Mouse (Mus musculus): ENCODE measurements around the gene Klrb1b. TPM values are rescaled to one million over a fixed set of nuclear protein-coding genes. Genes with fewer than 3 reads are reported as not detected.

Gene Klrb1b
- total RNA-seq (2018; cell fraction: chromatin; rRNA removed) = not detected
- under 1 TPM in 3 of 26 experiments, not detected in 23; 0.05 to 0.19 (median 0.05) TPM for total RNA-seq (2018; cell fraction: cytosol; rRNA removed)
- total RNA-seq (2018; cell fraction: nucleus; rRNA removed) = not detected
- 0.24 TPM in 1 of 3 replicates, not detected in the others for polyA plus RNA-seq (2018)

DNA sequence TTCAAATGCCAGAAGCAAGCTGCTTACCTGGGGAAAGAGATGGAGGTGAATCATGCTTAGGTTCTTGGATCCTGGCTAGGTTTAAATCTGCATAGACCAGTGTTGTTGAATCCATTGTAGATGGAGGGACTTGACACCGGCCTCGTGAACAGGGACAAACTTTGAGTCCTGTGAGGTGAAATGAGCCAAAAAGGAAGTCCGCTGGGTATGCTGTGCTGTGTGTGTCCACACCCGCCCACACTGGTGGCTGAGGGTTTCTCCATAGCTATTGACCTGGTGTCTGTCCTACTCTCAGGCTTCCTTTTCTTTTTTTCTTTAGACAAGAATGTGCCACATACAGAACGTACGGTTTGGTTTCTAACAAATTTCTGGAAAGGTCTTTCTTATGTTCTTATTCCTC lies at the start of gene Klrb1b, which contains the start of gene Gm44511:
Gene Klrb1b (minus strand): TSS at position 200 of the 400 bp plus-strand sequence.
Gene Gm44511 (minus strand): TSS at position 184 of the 400 bp plus-strand sequence.
- 74% methylated on average over 6 of the region's 6 CpGs for WGBS (ENCODE audit: missing documents)
- H3K27ac ChIP-seq = no peak within 1 kb of the TSS
- H3K36me3 ChIP-seq (ENCODE audit: inconsistent target) = no peaks in the 10 kb centered on the region
- no peaks in the 10 kb centered on the region for H3K79me2 ChIP-seq (ENCODE audit: inconsistent target)
- no peak within 1 kb of the TSS for H3K4me3 ChIP-seq (ENCODE audit: inconsistent target)

DNA sequence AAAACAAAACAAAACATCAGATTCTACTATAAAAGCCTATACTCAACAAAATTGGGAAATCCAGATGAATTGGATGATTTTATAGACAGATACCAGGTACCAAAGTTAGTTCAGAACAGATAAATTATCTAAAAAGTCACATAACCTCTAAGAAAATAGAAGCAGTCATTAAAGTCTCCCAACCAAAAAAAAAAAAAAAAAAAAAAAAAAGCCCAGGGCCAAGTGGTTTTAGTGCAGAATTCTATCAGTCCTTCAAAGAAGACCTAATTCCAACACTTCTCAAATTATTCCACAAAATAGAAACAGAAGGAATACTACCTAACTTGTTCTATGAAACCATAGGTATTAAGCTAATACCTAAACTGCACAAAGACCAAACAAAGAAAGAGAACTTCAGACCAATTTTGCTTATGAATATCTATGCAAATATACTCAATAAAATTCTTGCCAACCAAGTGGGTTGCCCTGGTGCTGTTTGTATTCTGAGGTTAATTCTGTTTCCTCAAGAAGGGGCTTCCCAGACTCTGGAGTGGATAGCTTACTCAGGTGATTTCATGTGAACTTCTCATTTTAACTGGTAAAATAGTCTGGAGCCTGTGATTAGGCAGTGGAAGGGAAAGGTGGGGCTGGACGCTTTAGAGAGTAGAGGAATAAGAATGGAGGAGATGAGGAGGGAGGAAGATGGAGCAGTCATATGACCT lies 45.9 kb upstream of the Klrb1b start:
- 63% methylated on average over 1 of the region's 1 CpGs for WGBS (ENCODE audit: missing documents)
- no peak overlapping the region for H3K27ac ChIP-seq
- H3K36me3 ChIP-seq (ENCODE audit: inconsistent target) = no peaks in the 10 kb centered on the region
- H3K4me3 ChIP-seq (ENCODE audit: inconsistent target) = no peak overlapping the region
- H3K79me2 ChIP-seq (ENCODE audit: inconsistent target) = peaks cover 15% of the 10 kb centered on the region; the same call in 1 of the 2 replicates

DNA sequence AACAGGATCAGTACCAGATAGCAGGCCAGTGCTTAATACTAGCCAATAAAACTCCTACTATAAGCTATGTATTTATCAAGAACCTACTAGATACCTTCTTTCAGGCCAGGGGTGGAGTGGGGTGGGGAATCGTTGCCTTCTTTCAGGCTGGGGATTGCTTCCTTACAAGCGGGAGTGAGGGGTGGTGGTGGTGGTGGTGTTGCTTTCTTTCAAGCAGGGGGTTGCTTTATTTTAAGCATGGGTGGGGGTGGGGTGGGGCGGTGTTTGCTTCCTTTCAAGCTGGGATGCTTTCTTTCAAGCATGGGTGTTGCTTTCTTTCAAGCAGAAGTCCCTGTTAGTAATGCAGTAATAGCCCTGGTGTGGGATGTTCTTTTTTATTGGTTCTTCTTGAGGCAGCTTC lies 42.7 kb upstream of the Klrb1b start:
- peaks cover 15% of the 10 kb centered on the region; the same call in 1 of the 2 replicates for H3K79me2 ChIP-seq (ENCODE audit: inconsistent target)
- no peaks in the 10 kb centered on the region for H3K36me3 ChIP-seq (ENCODE audit: inconsistent target)
- no peak overlapping the region for H3K4me3 ChIP-seq (ENCODE audit: inconsistent target)
- H3K27ac ChIP-seq = no peak overlapping the region
- WGBS (ENCODE audit: missing documents) = 64% methylated on average over 3 of the region's 3 CpGs

GRCm38 (mm10) chr6:128857976-128858375 lies 31.8 kb upstream of the Klrb1b start:
- Histone ChIP-seq H3K36me3 (ENCODE audit: inconsistent target) (no peaks in the 10 kb centered on the region), H3K27ac (no peak overlapping the region), H3K79me2 (ENCODE audit: inconsistent target) (no peaks in the 10 kb centered on the region; the same call in 1 of the 2 replicates), H3K4me3 (ENCODE audit: inconsistent target) (no peak overlapping the region)
- WGBS (ENCODE audit: missing documents) = 85% methylated on average over 2 of the region's 2 CpGs

- WGBS (ENCODE audit: missing documents) = 18% methylated on average over 5 of the region's 5 CpGs
- H3K79me2 ChIP-seq (ENCODE audit: inconsistent target) = no peaks in the 10 kb centered on the region; the same call in 1 of the 2 replicates
- H3K27ac ChIP-seq = no peak overlapping the region
- H3K36me3 ChIP-seq (ENCODE audit: inconsistent target) = no peaks in the 10 kb centered on the region
- H3K4me3 ChIP-seq (ENCODE audit: inconsistent target) = no peak overlapping the region
These were observed 30.1 kb upstream of the Klrb1b start for GRCm38 (mm10) chr6:128856250-128856649.

DNA sequence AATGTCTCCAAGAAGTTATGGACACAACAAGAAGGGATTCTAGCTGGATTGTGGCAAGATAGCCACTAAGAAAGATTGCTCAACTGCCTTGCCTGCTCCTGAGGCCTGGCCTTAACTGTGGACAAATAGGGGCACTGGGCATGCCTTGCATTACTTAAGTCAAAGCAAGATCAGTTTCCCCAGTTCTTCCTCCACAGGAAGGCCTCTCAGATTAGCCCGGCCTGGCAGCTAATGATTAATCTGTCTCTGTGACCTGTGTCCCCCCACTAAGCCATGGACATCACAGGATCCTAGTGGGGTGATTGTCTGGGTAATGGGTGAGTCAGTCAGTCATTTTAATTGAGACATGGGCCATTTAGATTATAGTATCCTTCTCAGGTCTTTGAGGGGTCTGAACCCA lies 29.3 kb upstream of the Klrb1b start:
- Histone ChIP-seq H3K4me3 (ENCODE audit: inconsistent target) (no peak overlapping the region), H3K27ac (no peak overlapping the region), H3K79me2 (ENCODE audit: inconsistent target) (no peaks in the 10 kb centered on the region; the same call in 1 of the 2 replicates), H3K36me3 (ENCODE audit: inconsistent target) (no peaks in the 10 kb centered on the region)
- 73% methylated on average over 1 of the region's 1 CpGs for WGBS (ENCODE audit: missing documents)

DNA sequence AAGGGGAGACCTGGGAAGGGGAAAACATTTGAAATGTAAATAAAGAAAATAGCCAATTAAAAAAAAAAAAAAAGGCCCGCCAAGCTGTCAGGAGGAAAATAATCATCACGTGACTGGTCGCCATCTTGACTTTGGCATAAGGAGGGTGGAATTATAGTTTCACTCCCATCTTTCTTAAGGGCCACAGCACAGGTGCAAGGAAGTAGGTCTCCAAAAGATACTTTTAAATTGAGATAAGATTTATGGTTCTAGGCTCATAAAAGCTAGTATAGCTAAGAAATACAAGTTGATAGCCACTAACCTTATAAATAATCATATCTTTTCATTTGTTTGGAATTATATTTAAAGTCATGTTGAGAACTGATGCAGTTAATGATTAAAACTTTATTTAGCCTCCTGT lies 28.8 kb upstream of the Klrb1b start:
- 100% methylated on average over 2 of the region's 3 CpGs for WGBS (ENCODE audit: missing documents)
- Histone ChIP-seq H3K79me2 (ENCODE audit: inconsistent target) (no peaks in the 10 kb centered on the region; the same call in 1 of the 2 replicates), H3K36me3 (ENCODE audit: inconsistent target) (no peaks in the 10 kb centered on the region), H3K4me3 (ENCODE audit: inconsistent target) (no peak overlapping the region), H3K27ac (no peak overlapping the region)

GRCm38 (mm10) chr6:128854024-128854820 lies 28.1 kb upstream of the Klrb1b start:
- Histone ChIP-seq H3K4me3 (ENCODE audit: inconsistent target) (no peak overlapping the region), H3K79me2 (ENCODE audit: inconsistent target) (no peaks in the 10 kb centered on the region; the same call in 1 of the 2 replicates), H3K27ac (0 out of 2 replicates have a peak overlapping the region, but pooled peaks have one; percentile 1), H3K36me3 (ENCODE audit: inconsistent target) (no peaks in the 10 kb centered on the region)
- WGBS (ENCODE audit: missing documents) = 68% methylated on average over 12 of the region's 12 CpGs

DNA sequence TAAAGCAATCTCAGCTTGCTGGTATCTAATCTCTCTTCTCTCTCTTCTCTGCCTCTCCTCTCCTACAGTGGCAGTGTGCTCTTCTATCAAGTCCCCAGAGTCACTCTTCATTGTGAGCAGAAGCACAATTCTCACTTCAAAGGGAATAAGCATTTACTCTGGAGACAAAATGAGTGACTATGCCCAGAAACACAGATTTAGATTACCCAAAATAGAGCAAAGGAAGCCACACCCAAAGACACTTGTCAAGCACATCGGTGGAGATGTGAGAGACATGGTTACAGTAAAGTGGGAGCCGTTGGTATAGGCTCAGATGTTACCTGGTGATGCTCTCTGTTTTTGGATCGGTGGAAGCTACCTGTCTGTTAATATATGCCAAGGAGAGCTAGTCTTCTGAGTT lies 26.6 kb upstream of the Klrb1b start:
- H3K27ac ChIP-seq = peak overlapping the region; percentile 8; the same call in 1 of the 2 replicates

DNA sequence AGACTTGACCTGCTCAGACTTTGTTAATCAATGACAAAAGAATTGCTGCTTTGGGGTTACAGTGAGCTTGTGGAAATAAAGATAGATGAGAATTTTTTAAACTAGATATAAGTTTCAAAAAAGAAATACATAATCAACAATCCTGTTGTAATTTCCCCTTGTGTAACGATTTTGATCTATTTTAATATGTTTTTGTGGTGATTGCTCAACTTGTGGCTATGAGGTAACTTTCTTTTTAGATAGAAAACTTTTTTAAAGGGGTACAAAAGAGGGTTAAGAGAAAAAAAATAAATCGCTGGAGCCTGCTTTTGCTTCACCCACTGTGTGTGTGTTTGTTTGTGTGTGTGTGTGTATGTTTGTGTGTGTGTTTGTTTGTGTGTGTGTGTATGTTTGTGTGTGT lies 25.0 kb upstream of the Klrb1b start:
- no peaks in the 10 kb centered on the region for H3K36me3 ChIP-seq (ENCODE audit: inconsistent target)
- H3K27ac ChIP-seq = peak overlapping the region; percentile 80
- H3K79me2 ChIP-seq (ENCODE audit: inconsistent target) = no peaks in the 10 kb centered on the region; the same call in 1 of the 2 replicates
- no peak overlapping the region for H3K4me3 ChIP-seq (ENCODE audit: inconsistent target)
- WGBS (ENCODE audit: missing documents) = 0% methylated on average over 2 of the region's 2 CpGs

More for the DNA sequence above, 26.6 kb upstream of the Klrb1b start:
- Histone ChIP-seq H3K79me2 (ENCODE audit: inconsistent target) (no peaks in the 10 kb centered on the region; the same call in 1 of the 2 replicates), H3K36me3 (ENCODE audit: inconsistent target) (no peaks in the 10 kb centered on the region), H3K4me3 (ENCODE audit: inconsistent target) (no peak overlapping the region)
- WGBS (ENCODE audit: missing documents) = 43% methylated on average over 3 of the region's 3 CpGs

DNA sequence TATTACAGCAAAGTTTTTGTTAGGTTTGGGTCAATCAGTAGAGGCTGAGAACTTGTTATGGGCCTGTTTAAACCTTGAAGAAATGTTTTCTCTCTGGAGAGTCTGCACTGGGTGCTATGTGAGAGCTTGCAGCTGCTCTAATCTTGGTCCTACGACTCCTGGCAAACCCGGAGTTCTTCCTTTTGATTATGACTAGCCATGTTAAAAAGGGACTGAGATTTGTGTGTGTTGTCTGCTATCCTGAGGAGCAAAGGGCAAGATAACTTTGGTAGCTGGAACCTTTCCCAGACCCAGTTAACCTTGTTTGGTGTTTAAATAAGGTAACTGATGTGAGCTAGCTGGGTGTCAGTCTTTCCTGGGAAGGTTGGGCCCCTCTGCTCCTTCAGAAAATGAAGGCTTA lies 24.5 kb upstream of the Klrb1b start:
- H3K27ac ChIP-seq = peak overlapping the region; percentile 80

DNA sequence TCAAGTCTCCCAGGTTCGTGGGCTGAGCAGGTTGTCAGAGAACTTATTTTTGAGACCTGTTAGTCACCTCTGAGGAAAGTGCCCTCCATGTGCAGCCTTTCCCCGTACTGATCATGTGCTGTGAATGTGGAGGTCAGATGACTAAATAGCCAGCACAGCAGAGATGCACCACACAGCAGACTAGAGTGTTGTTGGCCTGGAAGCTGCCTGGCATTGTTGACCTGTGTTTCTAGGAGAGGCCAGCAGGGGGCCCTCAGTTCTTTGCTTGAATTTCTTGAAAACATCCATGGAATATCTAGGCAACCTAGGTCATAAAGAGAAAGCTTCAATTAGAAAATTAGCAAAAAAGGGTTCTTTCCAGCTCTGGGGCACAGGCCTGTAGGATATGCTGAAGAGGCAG lies 23.8 kb upstream of the Klrb1b start:
- 38% methylated on average over 2 of the region's 2 CpGs for WGBS (ENCODE audit: missing documents)
- Histone ChIP-seq H3K4me3 (ENCODE audit: inconsistent target) (no peak overlapping the region), H3K79me2 (ENCODE audit: inconsistent target) (no peaks in the 10 kb centered on the region; the same call in 1 of the 2 replicates), H3K36me3 (ENCODE audit: inconsistent target) (no peaks in the 10 kb centered on the region), H3K27ac (peak overlapping the region; percentile 80)

More for the DNA sequence above, 24.5 kb upstream of the Klrb1b start:
- Histone ChIP-seq H3K4me3 (ENCODE audit: inconsistent target) (no peak overlapping the region), H3K79me2 (ENCODE audit: inconsistent target) (no peaks in the 10 kb centered on the region; the same call in 1 of the 2 replicates), H3K36me3 (ENCODE audit: inconsistent target) (no peaks in the 10 kb centered on the region)
- 25% methylated on average over 2 of the region's 2 CpGs for whole genome bisulfite sequencing (ENCODE audit: missing documents)

- H3K27ac ChIP-seq = no peak overlapping the region
- no peaks in the 10 kb centered on the region for H3K79me2 ChIP-seq (ENCODE audit: inconsistent target)
- H3K4me3 ChIP-seq (ENCODE audit: inconsistent target) = no peak overlapping the region
- 98% methylated on average over 4 of the region's 4 CpGs for WGBS (ENCODE audit: missing documents)
- no peaks in the 10 kb centered on the region for H3K36me3 ChIP-seq (ENCODE audit: inconsistent target)
These were observed 21.3 kb upstream of the Klrb1b start for GRCm38 (mm10) chr6:128847401-128847800.

GRCm38 (mm10) chr6:128845998-128846542 lies 19.9 kb upstream of the Klrb1b start:
- no peaks in the 10 kb centered on the region for H3K36me3 ChIP-seq (ENCODE audit: inconsistent target)
- H3K27ac ChIP-seq = no peak overlapping the region
- no peak overlapping the region for H3K4me3 ChIP-seq (ENCODE audit: inconsistent target)
- 70% methylated on average over 6 of the region's 9 CpGs for WGBS (ENCODE audit: missing documents)
- no peaks in the 10 kb centered on the region for H3K79me2 ChIP-seq (ENCODE audit: inconsistent target)
